Mouse (Mus musculus): Measurements from ENCODE around the gene Serhl. TPM values are rescaled to one million over a fixed set of nuclear protein-coding genes. Genes with fewer than 3 reads are reported as not detected.
"Not testable (repeated sequence)": the region's sequence is repeated elsewhere in the genome, so short reads cannot be mapped to it uniquely, and the experiment has no call there.

Serhl gene
- polyA plus RNA-seq, 1 experiment from 2014 or later = 20.1 TPM

DNA sequence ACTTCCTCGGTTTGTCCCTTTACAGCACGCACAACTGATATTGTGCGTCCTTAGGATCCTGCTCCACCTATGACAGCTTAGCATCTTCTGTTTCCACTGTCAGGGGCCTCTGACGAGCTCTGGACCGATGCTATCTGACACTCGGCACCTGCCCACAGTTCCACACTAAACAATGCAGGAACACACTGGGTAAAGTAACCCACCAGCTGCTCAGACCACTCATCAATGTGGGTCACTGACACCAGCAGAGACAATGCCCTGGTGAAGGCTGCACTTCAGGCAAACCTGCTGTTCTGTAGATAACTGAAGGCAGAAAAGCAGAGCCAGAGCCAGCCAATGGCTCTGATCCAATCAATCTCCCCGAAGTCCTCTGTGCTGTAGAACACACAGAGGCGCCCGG lies 37.3 kb downstream of the Serhl start:
- Histone ChIP-seq H3K36me3 (peaks cover 64% of the 10 kb centered on the region), H3K27ac (no peak overlapping the region), H3K4me1 (replicated peaks) (peaks cover 8% of the 10 kb centered on the region), H3K27me3 (no peaks in the 10 kb centered on the region), H3K9ac (no peak overlapping the region), H3K4me2 (no peak overlapping the region), H3K4me3 (replicated peaks) (no peak overlapping the region), H3K9me3 (replicated peaks) (no peaks in the 10 kb centered on the region)
- DNase-seq = no peak
- WGBS (ENCODE audit: insufficient replicate concordance) = 84% methylated on average over 9 of the region's 9 CpGs
- no peak for ATAC-seq (ENCODE audit: low read depth)

DNA sequence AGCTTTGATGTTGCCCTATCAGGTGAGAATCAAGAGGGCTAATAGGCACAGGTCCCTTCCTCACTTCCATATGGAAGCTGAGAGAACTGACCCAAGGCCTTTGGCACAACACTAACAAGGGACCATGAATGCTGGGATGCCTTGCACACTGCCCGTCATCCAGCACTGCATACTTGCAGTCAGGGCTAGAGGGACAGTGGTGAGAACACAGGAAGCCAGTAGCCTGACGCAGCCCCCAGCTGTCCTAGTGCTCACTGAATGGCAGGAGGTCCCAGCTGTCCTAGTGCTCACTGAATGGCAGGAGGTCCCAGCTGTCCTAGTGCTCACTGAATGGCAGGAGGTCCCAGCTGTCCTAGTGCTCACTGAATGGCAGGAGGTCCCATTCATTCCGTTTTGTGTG lies 37.7 kb downstream of the Serhl start:
- H3K4me3 ChIP-seq (replicated peaks); H3K27ac ChIP-seq; H3K4me1 ChIP-seq (replicated peaks); DNase-seq; ATAC-seq (ENCODE audit: low read depth); H3K4me2 ChIP-seq; H3K9me3 ChIP-seq (replicated peaks); H3K9ac ChIP-seq; H3K27me3 ChIP-seq: not testable (repeated sequence)
- 84% methylated on average over 3 of the region's 3 CpGs for WGBS (ENCODE audit: insufficient replicate concordance)
- H3K36me3 ChIP-seq = peaks cover 69% of the 10 kb centered on the region

DNA sequence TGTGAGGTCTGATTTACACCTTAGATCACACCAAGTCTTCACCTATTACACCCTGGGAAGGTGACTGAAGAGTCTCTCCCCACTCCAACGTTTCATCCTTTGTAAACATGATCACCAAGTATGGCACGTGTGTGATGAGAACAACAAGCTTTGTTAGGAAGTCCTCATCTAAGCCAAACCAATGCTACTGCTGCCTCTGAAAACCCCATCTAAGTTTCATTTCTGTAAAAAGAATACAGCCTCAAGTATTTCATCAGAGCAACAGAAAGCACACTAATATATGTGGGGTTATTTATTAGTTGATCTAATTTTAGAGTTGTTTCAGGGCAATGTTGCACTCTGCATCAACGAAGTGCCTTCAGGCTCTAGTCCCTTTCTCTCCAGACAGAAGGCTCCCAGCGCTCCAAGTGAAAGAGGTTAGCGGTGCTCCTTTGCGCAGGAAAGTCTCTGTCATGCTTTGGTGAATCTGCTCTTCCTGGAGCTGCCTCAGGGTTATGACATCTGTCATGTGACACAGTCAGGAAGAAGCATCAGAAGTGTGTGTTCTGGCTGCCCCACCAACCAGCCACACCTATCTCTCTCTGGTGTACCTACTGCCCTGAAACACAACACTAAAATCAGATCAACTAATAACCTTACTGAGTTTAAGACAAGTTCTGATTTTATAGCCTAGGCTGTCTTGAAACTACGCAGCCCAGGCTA lies 40.4 kb downstream of the Serhl start:
- WGBS (ENCODE audit: insufficient replicate concordance) = 90% methylated on average over 7 of the region's 7 CpGs
- H3K9me3 ChIP-seq (replicated peaks) = no peaks in the 10 kb centered on the region
- no peak overlapping the region for H3K4me3 ChIP-seq (replicated peaks)
- H3K27me3 ChIP-seq = no peaks in the 10 kb centered on the region
- DNase-seq = no peak
- H3K9ac ChIP-seq = no peak overlapping the region
- H3K36me3 ChIP-seq = peaks cover 95% of the 10 kb centered on the region
- no peak overlapping the region for H3K27ac ChIP-seq
- H3K4me2 ChIP-seq = no peak overlapping the region
- no peak for ATAC-seq (ENCODE audit: low read depth)
- no peaks in the 10 kb centered on the region for H3K4me1 ChIP-seq (replicated peaks)

DNA sequence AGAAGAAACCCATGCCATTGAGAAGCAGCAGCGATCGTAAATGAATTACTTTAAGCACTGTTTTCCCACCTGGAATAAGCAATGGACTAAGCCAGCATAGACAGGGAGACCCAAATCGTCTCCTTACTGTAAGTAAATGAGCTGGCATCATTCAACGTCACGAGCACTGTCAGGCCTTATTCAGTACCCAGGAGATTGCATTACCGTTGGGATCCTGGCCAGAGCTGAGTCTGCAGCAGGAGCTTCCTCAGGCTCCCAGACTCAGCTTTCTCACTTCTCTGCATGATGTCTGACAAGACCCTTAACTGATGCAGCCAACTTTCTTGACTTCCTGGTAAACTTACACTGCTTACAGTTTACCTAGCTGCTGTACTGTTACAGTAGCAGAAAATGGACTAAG lies 45.4 kb downstream of the Serhl start:
- H3K9ac ChIP-seq = no peak overlapping the region
- DNase-seq = no peak
- H3K9me3 ChIP-seq (replicated peaks) = no peaks in the 10 kb centered on the region
- ATAC-seq (ENCODE audit: low read depth) = no peak
- no peak overlapping the region for H3K4me2 ChIP-seq
- H3K36me3 ChIP-seq = peaks cover 92% of the 10 kb centered on the region
- H3K4me3 ChIP-seq (replicated peaks) = no peak overlapping the region
- H3K27ac ChIP-seq = no peak overlapping the region
- 88% methylated on average over 6 of the region's 6 CpGs for WGBS (ENCODE audit: insufficient replicate concordance)
- H3K27me3 ChIP-seq = no peaks in the 10 kb centered on the region
- no peaks in the 10 kb centered on the region for H3K4me1 ChIP-seq (replicated peaks)

DNA sequence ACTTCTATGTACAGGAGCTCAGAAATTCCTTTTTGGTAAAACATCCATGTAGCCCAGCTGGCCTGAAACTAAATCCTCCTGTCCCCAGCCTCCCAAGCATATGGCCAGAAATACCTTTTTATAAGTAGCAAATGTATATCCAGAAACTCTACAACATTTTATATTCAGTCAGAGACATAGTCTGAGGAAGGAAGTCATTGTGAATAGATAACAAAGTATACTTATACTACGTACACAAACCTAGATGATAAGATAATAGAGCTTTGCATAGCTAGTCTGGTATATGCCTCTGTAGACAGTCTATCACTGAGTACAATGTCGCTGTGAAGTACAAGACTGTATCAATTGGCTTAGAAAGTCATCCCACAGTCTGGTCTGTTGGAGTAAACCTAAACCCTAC lies 46.3 kb downstream of the Serhl start:
- no peak overlapping the region for H3K4me2 ChIP-seq
- H3K27me3 ChIP-seq = no peaks in the 10 kb centered on the region
- H3K36me3 ChIP-seq = peaks cover 83% of the 10 kb centered on the region
- no peak for ATAC-seq (ENCODE audit: low read depth)
- WGBS (ENCODE audit: insufficient replicate concordance) = 45% methylated on average over 2 of the region's 2 CpGs
- H3K9ac ChIP-seq = no peak overlapping the region
- peaks cover 4% of the 10 kb centered on the region for H3K4me1 ChIP-seq (replicated peaks)
- H3K27ac ChIP-seq = no peak overlapping the region
- no peak for DNase-seq
- no peaks in the 10 kb centered on the region for H3K9me3 ChIP-seq (replicated peaks)
- H3K4me3 ChIP-seq (replicated peaks) = no peak overlapping the region

- H3K27ac ChIP-seq = no peak overlapping the region
- no peak for DNase-seq
Observed at GRCm38 (mm10) chr15:83142861-83143260, 53.6 kb downstream of the Serhl start.

DNA sequence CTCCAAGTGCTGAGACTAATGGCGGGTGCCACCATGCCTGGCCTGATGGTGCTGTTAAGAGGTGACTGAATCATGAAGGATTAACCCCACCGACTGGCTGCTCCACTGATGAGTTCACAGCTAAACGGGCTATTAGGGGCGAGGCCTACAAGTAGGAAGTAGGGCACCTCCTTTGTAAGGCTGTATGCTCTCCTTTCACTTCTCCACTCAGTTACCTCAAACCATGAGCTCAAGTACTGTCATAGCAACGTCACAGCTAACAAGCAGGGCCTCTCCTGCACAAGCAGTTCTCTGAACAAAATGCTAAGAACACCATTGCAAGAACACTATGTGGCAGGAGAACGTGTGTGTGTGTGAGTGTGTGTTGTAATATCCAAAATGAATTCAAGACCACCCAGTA lies 56.2 kb downstream of the Serhl start:
- Histone ChIP-seq H3K4me3 (replicated peaks) (no peak overlapping the region), H3K4me2 (no peak overlapping the region), H3K4me1 (replicated peaks) (peaks cover 81% of the 10 kb centered on the region), H3K27ac (no peak overlapping the region), H3K36me3 (peaks cover 46% of the 10 kb centered on the region), H3K27me3 (no peaks in the 10 kb centered on the region), H3K9me3 (replicated peaks) (no peaks in the 10 kb centered on the region), H3K9ac (no peak overlapping the region)
- DNase-seq (no peak), ATAC-seq (ENCODE audit: low read depth) (no peak)
- 76% methylated on average over 6 of the region's 6 CpGs for WGBS (ENCODE audit: insufficient replicate concordance)

More at GRCm38 (mm10) chr15:83142861-83143260, 53.6 kb downstream of the Serhl start:
- no peaks in the 10 kb centered on the region for H3K27me3 ChIP-seq
- ATAC-seq (ENCODE audit: low read depth) = no peak
- peaks cover 69% of the 10 kb centered on the region for H3K4me1 ChIP-seq (replicated peaks)
- no peak overlapping the region for H3K4me2 ChIP-seq
- no peak overlapping the region for H3K4me3 ChIP-seq (replicated peaks)
- peaks cover 57% of the 10 kb centered on the region for H3K36me3 ChIP-seq
- H3K9me3 ChIP-seq (replicated peaks) = no peaks in the 10 kb centered on the region
- no peak overlapping the region for H3K9ac ChIP-seq
- 77% methylated on average over 5 of the region's 5 CpGs for WGBS (ENCODE audit: insufficient replicate concordance)

DNA sequence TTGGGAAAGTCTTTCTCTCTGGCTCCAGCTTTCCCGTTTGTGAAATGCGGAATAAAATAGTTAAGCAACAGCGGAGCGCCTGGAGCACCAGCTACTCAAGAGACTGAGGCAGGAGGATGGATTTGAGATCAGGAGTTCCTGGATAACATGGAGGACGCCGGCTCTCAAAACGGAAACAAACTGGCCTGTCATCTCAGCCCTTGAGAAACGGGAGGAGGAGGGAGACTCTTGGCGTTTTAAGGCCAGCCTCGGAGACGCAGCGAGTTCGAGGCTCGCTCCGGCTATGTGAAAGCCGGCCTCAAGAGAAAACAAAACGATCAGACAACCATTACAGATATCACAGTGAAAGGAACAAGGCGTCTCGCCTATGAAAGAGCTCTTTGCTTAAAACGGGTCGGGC lies 59.1 kb downstream of the Serhl start:
- ATAC-seq (ENCODE audit: low read depth) (no peak), DNase-seq (no peak)
- 1% methylated on average over 21 of the region's 21 CpGs for WGBS (ENCODE audit: insufficient replicate concordance)
- Histone ChIP-seq H3K27ac (peak overlapping the region; percentile 95), H3K9me3 (replicated peaks) (no peaks in the 10 kb centered on the region), H3K4me1 (replicated peaks) (peaks cover 61% of the 10 kb centered on the region), H3K4me3 (replicated peaks) (peak overlapping the region; percentile 93), H3K4me2 (peak overlapping the region; percentile 92), H3K27me3 (no peaks in the 10 kb centered on the region), H3K36me3 (peaks cover 47% of the 10 kb centered on the region), H3K9ac (peak overlapping the region; percentile 98)

DNA sequence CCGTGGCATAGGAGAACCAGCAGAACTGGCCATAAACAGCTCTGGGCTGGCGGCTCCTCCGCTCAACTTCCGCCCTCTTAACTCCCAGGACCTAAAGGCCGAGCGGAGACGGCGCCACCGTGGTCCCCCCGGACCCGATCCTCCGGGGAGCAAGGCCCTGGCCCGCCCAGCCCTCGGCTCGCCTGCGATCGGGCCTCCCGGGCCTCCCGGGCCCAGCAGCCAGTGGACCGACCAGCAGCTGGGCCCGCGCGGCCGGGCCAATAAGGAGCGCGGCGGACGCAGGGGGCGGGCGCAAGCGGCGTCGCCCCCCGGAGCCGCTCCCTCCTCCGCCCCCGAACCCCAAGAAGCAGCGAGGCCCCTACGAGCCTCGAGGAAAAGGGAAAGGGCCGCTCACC lies 59.5 kb downstream of the Serhl start:
- H3K27ac ChIP-seq = peak overlapping the region; percentile 95

GRCm38 (mm10) chr15:83149196-83150072 lies 60.1 kb downstream of the Serhl start, which contains the start of gene Poldip3:
Poldip3 (minus strand) TSS chr15:83149384.
- Histone ChIP-seq H3K36me3 (peaks cover 51% of the 10 kb centered on the region), H3K4me1 (replicated peaks) (peaks cover 53% of the 10 kb centered on the region), H3K27me3 (no peaks in the 10 kb centered on the region), H3K4me3 (replicated peaks) (peak within 1 kb of the TSS; percentile 93), H3K9ac (peak within 1 kb of the TSS; percentile 98), H3K27ac (peak within 1 kb of the TSS; percentile 95), H3K4me2 (peak within 1 kb of the TSS; percentile 92), H3K9me3 (replicated peaks) (no peaks in the 10 kb centered on the region)
- DNase-seq (peak; percentile 97), ATAC-seq (ENCODE audit: low read depth) (peak; percentile 88)
- WGBS (ENCODE audit: insufficient replicate concordance) = under 1% methylated on average over 56 of the region's 56 CpGs

More for the DNA sequence above, 59.5 kb downstream of the Serhl start:
- H3K4me1 ChIP-seq (replicated peaks) = peaks cover 58% of the 10 kb centered on the region
- H3K4me3 ChIP-seq (replicated peaks) = peak overlapping the region; percentile 93
- peak overlapping the region; percentile 98 for H3K9ac ChIP-seq
- DNase-seq (peak; percentile 79), ATAC-seq (ENCODE audit: low read depth) (peak; percentile 83)
- no peaks in the 10 kb centered on the region for H3K27me3 ChIP-seq
- H3K36me3 ChIP-seq = peaks cover 51% of the 10 kb centered on the region
- WGBS (ENCODE audit: insufficient replicate concordance) = 0% methylated on average over 29 of the region's 41 CpGs
- H3K4me2 ChIP-seq = peak overlapping the region; percentile 92
- H3K9me3 ChIP-seq (replicated peaks) = no peaks in the 10 kb centered on the region

- WGBS (ENCODE audit: insufficient replicate concordance) = 18% methylated on average over 3 of the region's 3 CpGs
- H3K9ac ChIP-seq = peak overlapping the region; percentile 98
- peak overlapping the region; percentile 95 for H3K27ac ChIP-seq
- peaks cover 46% of the 10 kb centered on the region for H3K4me1 ChIP-seq (replicated peaks)
- no peak for DNase-seq
- no peak for ATAC-seq (ENCODE audit: low read depth)
- no peaks in the 10 kb centered on the region for H3K27me3 ChIP-seq
- no peaks in the 10 kb centered on the region for H3K9me3 ChIP-seq (replicated peaks)
- peak overlapping the region; percentile 36 for H3K4me2 ChIP-seq
- peaks cover 50% of the 10 kb centered on the region for H3K36me3 ChIP-seq
- H3K4me3 ChIP-seq (replicated peaks) = peak overlapping the region; percentile 23
Observed at GRCm38 (mm10) chr15:83150073-83150442, 60.8 kb downstream of the Serhl start.
